Mouse (Mus musculus) hindbrain, embryonic 13.5 days (tissue): ENCODE results near the gene Trnp1. TPM values are rescaled to one million over a fixed set of nuclear protein-coding genes. Genes with fewer than 3 reads are reported as not detected.

Source experiments
- ATAC-seq: fragments of 200-750 bp; cut with Nextera tagmentation; 2 replicates; pipeline ENCODE4 v1.8.0; 2017; ENCODE audit warnings: moderate TSS enrichment; ENCODE audit not compliant: low FRiP score
- H3K27ac ChIP-seq: fragments of 300-500 bp; sonication (generic); 2 replicates; pipeline ENCODE4 v1.5.1; 2015; ENCODE audit warnings: inconsistent platforms, mild to moderate bottlenecking, moderate library complexity
- H3K27me3 ChIP-seq: fragments of 300-500 bp; sonication (generic); 2 replicates; pipeline ENCODE4 v1.6.1; 2015; ENCODE audit warnings: mild to moderate bottlenecking, inconsistent platforms
- H3K36me3 ChIP-seq: fragments of 300-500 bp; sonication (generic); 2 replicates; pipeline ENCODE4 v1.6.1; 2015; ENCODE audit warnings: mild to moderate bottlenecking, inconsistent platforms
- H3K4me1 ChIP-seq: fragments of 300-500 bp; sonication (generic); replicated peaks from 2 replicates; pipeline ENCODE4 v1.6.1; 2015; ENCODE audit warnings: inconsistent platforms
- H3K4me2 ChIP-seq: fragments of 300-500 bp; sonication (generic); 2 replicates; pipeline ENCODE4 v1.6.1; 2015; ENCODE audit warnings: inconsistent platforms, mild to moderate bottlenecking, moderate library complexity
- H3K4me3 ChIP-seq: fragments of 300-500 bp; sonication (generic); 2 replicates; pipeline ENCODE4 v1.5.1; 2015; ENCODE audit warnings: mild to moderate bottlenecking, inconsistent platforms
- H3K9ac ChIP-seq: fragments of 300-500 bp; sonication (generic); 2 replicates; pipeline ENCODE4 v1.6.1; 2015; ENCODE audit warnings: mild to moderate bottlenecking, inconsistent platforms
- H3K9me3 ChIP-seq: fragments of 300-500 bp; sonication (generic); 2 replicates; pipeline ENCODE4 v1.6.1; 2016; ENCODE audit warnings: inconsistent platforms
- WGBS: fragments of 180-500 bp; shearing (Covaris S2); methylation state at CpG from one replicate; pipeline ENCODE4 v1.1.7; 2015; 5-methylcytosine and 5-hydroxymethylcytosine counted together
- polyA plus RNA-seq: library from polyadenylated mRNA; unstranded; fragments of >200 nt; fragmentation: Nextera tagmentation; extraction: Ambion mirVana; gene quantifications from 2 replicates; pipeline ENCODE4 v1.2.1, GENCODE M21; 2015

Gene Trnp1
- polyA plus RNA-seq, 1 experiment from 2014 or later, result 3.9 TPM

DNA sequence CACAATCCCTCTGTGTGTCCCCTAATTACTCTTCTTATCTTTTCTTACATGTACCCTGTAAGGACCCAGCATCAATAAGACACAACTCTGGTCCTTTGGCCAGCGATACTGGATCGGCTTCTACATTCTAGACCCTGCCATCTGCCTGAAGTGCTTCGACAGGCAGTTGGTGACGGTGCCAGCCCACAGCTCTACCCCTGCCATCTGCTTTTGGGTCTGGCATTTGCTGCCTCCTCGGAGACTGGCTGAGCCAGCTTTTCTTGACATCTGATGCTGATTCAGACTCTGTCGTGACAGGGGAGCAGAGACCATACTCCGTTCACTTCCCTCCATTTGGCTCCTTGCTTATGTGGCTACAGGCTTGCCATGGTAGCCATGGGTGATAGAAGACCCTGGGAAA, 10.6 kb upstream of the Trnp1 start:
- H3K4me2 ChIP-seq, result no peak overlapping the region
- H3K27ac ChIP-seq, result no peak overlapping the region
- H3K4me3 ChIP-seq, result no peak overlapping the region
- ATAC-seq, result no peak
- 77% methylated on average over 7 of the region's 7 CpGs for WGBS
- H3K4me1 ChIP-seq, result no peaks in the 10 kb centered on the region
- H3K9ac ChIP-seq, result no peak overlapping the region
- H3K27me3 ChIP-seq, result peaks cover 39% of the 10 kb centered on the region
- H3K36me3 ChIP-seq, result no peaks in the 10 kb centered on the region
- no peaks in the 10 kb centered on the region for H3K9me3 ChIP-seq

DNA sequence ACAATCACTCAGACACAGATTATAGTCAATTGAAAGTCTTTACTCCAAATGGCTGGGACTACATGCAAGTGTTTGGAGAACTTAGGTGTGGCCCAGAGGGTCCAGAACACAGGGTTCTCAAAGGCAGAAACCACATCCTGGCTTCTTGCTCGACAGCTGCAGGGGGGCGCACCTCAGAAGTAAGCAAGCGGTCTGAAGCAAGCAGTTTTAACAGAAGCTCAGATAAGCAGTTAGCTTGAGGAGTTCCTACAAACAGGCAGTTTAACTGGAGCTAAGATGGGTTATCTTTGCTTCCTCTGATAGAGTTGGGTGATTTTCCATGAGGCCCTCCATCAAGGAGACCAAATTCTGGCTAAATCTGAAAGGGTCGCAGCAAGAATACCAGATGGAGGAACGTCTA, 8.2 kb upstream of the Trnp1 start:
- H3K4me2 ChIP-seq, result no peak overlapping the region
- H3K4me3 ChIP-seq, result no peak overlapping the region
- no peak for ATAC-seq
- no peaks in the 10 kb centered on the region for H3K36me3 ChIP-seq
- H3K9me3 ChIP-seq, result no peaks in the 10 kb centered on the region
- H3K9ac ChIP-seq, result no peak overlapping the region
- peaks cover 55% of the 10 kb centered on the region for H3K27me3 ChIP-seq
- H3K4me1 ChIP-seq, result no peaks in the 10 kb centered on the region
- H3K27ac ChIP-seq, result no peak overlapping the region
- WGBS, result 79% methylated on average over 5 of the region's 5 CpGs

DNA sequence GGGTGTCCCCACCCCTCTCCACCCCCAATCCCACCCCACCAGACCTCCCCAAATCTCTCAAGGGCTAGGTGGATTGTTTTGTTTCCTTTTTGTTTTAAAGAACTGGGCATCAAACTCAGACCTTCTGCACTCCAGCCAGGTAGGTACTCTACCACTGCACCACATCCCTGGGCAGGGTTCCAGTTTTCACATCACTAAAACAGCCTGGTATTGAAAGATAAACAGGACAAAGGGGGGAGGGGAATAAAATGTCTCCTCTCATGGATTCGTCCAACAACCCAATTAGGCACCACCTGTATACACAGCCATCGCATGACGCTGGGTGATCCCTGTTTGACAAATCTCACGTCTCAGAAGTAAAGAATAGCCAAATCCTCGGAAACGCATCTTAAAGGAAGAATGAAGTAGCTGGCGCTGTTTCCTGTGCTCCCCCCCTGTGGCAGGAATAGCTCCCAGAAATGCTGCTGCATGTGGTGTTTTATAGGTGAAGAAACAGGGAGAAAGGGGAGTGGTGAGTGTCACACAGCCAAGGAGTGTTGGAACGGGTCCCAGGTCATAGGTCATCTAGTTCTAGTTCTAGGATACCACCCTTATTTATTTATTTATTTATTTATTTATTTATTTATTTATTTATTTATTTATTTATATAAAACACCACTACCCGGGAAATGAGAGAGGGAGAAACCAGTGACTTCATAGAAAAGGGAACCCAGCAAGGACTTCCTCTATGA, 6.6 kb upstream of the Trnp1 start:
- ATAC-seq, result no peak
- 74% methylated on average over 9 of the region's 9 CpGs for WGBS
- no peak overlapping the region for H3K27ac ChIP-seq

DNA sequence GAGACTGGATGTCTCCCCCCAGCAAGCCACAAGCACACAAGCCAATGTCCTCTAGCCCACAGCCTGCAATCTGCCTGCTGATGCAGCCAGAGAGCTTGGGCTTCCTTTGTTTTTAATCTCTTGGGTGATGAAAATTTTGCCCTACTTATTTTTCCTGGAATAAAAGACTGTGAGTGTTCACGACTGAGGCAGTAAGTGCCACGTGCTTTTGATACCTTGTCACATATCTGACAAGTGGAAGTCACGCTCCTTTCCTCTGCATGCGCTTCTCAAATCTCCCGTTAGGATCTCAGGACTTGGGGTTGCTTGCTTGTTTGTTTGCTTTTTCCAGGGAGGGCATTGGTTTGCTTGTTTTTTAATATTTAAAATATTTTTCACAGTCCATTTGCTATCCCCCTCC, 6.0 kb upstream of the Trnp1 start:
- WGBS, result 61% methylated on average over 5 of the region's 5 CpGs
- ATAC-seq, result no peak
- Histone ChIP-seq H3K9me3 (no peaks in the 10 kb centered on the region), H3K4me2 (no peak overlapping the region), H3K9ac (no peak overlapping the region), H3K4me3 (no peak overlapping the region), H3K27me3 (peaks cover 78% of the 10 kb centered on the region), H3K27ac (no peak overlapping the region), H3K4me1 (peaks cover under 1% of the 10 kb centered on the region; the same call in 1 of the 2 replicates), H3K36me3 (no peaks in the 10 kb centered on the region)

More for the DNA sequence above, 6.6 kb upstream of the Trnp1 start:
- Histone ChIP-seq H3K36me3 (no peaks in the 10 kb centered on the region), H3K27me3 (peaks cover 72% of the 10 kb centered on the region), H3K4me3 (no peak overlapping the region), H3K9ac (no peak overlapping the region), H3K4me1 (no peaks in the 10 kb centered on the region), H3K9me3 (no peaks in the 10 kb centered on the region), H3K4me2 (no peak overlapping the region)

DNA sequence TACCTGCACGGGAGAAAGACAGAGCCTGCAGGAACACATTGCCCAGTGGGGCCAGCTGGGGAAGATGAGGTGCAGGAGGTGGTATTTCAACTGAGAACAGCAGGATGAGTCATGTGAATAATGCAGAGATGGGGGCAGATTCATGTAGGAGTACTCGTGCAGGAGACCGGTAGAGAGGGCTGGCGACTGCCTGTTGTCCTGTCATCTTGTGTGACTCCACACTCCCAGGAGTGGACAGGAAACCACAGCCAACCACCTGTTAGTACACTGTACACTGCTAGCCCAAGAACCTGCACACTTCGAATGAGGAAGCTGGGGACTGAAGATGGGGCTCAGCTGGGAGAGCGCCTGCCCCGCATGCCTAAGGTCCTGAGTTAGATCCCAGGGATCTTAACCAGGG, 3.2 kb upstream of the Trnp1 start:
- Histone ChIP-seq H3K27me3 (peaks cover 94% of the 10 kb centered on the region), H3K27ac (no peak overlapping the region), H3K9ac (no peak overlapping the region), H3K9me3 (no peaks in the 10 kb centered on the region), H3K4me2 (no peak overlapping the region), H3K4me1 (peaks cover 27% of the 10 kb centered on the region), H3K4me3 (no peak overlapping the region), H3K36me3 (no peaks in the 10 kb centered on the region)
- ATAC-seq, result no peak
- WGBS, result 70% methylated on average over 7 of the region's 7 CpGs

DNA sequence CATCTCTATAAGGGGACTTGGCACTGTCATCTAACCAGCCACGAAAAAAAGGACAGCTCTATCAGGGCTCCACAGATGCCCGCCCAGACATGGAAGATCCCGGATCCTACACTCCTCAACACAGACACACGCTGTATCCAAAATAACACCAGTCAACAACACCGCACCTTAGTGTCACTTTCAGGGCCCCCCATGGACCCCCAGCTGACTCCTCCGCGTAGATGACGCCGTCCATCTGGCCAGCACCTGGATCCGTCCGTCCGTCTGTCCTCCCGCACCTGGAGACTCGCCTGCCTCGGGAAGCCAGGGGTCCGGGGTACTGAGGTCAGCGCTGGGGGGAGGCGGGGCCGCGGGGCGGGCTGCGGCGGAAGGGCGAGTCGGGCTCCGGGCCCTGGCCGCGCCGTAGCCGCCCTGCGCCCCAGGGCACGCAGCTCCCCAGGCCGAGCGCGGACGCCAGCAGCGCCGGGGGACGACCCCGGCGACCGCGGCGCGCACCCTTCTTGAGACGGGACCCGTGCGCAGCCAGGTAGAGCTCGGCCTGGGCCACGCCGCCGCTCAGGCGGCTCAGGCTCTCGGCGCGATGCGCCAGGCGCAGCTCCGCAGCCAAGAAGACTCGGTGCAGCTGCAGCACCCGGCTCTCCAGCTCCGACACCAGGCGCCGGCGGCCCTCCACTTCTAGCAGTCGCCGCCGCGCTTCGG, 740 bp downstream of the Trnp1 start:
- peak overlapping the region; percentile 98 for H3K4me2 ChIP-seq
- H3K4me1 ChIP-seq, result peaks cover 32% of the 10 kb centered on the region
- no peaks in the 10 kb centered on the region for H3K9me3 ChIP-seq
- under 1% methylated on average over 68 of the region's 70 CpGs for WGBS
- peak overlapping the region; percentile 82 for H3K9ac ChIP-seq
- peak; percentile 69 for ATAC-seq
- H3K36me3 ChIP-seq, result no peaks in the 10 kb centered on the region
- H3K27me3 ChIP-seq, result peaks cover 93% of the 10 kb centered on the region
- H3K27ac ChIP-seq, result no peak overlapping the region; the same call in 1 of the 2 replicates
- peak overlapping the region; percentile 68 for H3K4me3 ChIP-seq

DNA sequence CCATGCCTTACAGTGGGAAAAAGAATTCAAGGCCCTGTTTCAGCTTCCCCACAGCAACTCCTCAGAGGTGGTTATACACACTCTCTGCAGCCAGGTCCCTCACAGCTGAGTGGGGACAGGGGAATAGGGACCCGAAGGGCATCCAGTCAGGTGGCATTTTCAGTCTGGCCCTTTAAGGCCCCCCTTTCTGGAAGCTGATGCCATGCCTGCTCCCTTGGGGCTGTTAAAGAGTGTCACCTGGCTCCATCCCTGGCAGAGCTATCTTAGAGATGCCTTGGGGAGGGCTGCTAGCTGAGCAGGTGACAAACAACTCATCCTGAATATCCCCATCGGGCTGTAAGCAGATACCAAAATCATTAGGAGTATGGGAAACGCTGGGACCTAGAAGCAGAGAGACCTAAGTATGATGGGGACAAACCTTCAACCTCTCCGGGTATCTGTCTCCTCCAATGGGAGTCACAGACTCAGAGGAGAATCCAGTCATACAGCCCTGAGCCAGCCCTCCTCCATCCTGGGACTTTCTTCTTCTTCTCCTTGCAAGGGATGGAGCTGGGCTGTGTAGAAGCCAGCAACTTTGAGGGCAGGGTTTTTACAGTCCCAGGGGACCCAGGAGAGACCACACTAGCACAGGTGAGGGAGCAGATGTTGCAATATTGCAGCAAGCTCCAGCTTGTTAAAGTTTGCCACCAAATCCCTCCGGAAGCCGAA, 1.5 kb downstream of the Trnp1 start:
- no peaks in the 10 kb centered on the region for H3K9me3 ChIP-seq
- peak overlapping the region; percentile 98 for H3K4me2 ChIP-seq
- peaks cover 32% of the 10 kb centered on the region for H3K4me1 ChIP-seq
- WGBS, result 26% methylated on average over 6 of the region's 6 CpGs
- H3K9ac ChIP-seq, result peak overlapping the region; percentile 82; the same call in 1 of the 2 replicates
- H3K27ac ChIP-seq, result no peak overlapping the region
- peak overlapping the region; percentile 68 for H3K4me3 ChIP-seq
- no peak for ATAC-seq
- H3K27me3 ChIP-seq, result peaks cover 86% of the 10 kb centered on the region
- H3K36me3 ChIP-seq, result no peaks in the 10 kb centered on the region

DNA sequence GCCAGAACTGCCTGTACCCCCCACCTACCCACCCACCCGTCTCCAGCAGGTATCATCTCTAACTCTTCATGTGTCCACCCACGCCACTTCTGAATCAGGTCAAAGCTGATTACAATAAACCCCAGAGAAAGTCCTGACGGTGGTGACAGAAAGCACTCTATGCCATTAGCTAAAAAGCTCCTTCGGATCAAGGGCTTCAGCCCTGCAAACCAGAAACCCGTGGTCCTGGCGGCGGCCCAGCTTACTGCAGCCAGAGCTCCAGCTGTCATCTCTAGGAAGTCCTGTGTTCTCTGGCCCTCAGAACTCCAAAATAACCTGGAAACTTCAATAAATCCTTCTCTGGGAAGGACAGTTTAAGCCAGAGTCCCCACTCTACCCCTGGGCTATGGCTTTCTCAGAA, 2.6 kb downstream of the Trnp1 start:
- 39% methylated on average over 7 of the region's 7 CpGs for WGBS
- no peaks in the 10 kb centered on the region for H3K9me3 ChIP-seq
- no peak for ATAC-seq
- peaks cover 74% of the 10 kb centered on the region for H3K27me3 ChIP-seq
- H3K36me3 ChIP-seq, result no peaks in the 10 kb centered on the region
- no peak overlapping the region for H3K4me3 ChIP-seq
- H3K27ac ChIP-seq, result no peak overlapping the region
- H3K4me2 ChIP-seq, result no peak overlapping the region
- no peak overlapping the region for H3K9ac ChIP-seq
- peaks cover 32% of the 10 kb centered on the region for H3K4me1 ChIP-seq

DNA sequence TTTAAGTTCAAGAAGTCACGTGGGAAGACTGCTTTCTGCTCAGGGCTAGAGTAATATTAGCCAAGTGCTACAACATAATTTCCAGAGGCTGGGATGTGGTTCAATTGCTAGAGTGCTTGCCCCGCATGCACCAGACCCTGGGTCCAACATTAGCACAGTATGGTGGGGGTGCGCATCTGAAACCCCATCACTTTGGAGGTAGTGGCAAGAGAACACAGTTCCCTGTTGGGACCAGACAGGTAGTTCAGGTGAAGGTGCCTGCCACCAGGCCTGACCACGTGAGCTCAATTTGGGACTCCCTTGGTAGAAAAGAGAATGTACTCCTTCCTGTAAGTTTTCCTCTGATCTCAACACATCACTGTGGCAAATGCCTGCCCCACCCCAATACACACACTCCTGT, 3.5 kb downstream of the Trnp1 start:
- WGBS, result 68% methylated on average over 4 of the region's 4 CpGs
- ATAC-seq, result no peak
- H3K4me3 ChIP-seq, result no peak overlapping the region
- H3K4me1 ChIP-seq, result peaks cover 32% of the 10 kb centered on the region
- H3K27ac ChIP-seq, result no peak overlapping the region
- no peaks in the 10 kb centered on the region for H3K36me3 ChIP-seq
- no peak overlapping the region for H3K9ac ChIP-seq
- H3K9me3 ChIP-seq, result no peaks in the 10 kb centered on the region
- peaks cover 66% of the 10 kb centered on the region for H3K27me3 ChIP-seq
- H3K4me2 ChIP-seq, result no peak overlapping the region

DNA sequence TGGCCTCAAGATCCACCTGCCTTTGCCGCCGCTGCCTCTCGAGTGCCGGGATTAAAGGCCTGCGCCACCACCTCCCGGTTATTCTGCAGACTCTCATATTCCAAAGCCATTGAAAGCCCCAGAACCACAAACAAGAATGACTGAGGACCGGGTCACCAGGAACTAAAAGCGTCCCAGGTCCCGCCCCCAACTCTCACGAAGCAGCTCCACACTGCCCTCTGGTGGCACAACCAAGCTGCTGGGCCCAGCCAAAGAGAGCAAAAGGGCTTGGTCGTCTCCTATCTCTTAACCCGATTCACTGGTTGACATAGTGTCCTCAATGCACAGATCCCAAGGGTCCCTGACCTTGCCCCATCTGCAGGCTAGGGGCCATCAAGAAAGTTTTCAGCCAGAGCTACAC, 3.9 kb downstream of the Trnp1 start:
- Histone ChIP-seq H3K9me3 (no peaks in the 10 kb centered on the region), H3K4me2 (peak overlapping the region; percentile 52), H3K27me3 (peaks cover 62% of the 10 kb centered on the region), H3K4me3 (peak overlapping the region; percentile 26), H3K27ac (no peak overlapping the region), H3K9ac (no peak overlapping the region), H3K4me1 (peaks cover 37% of the 10 kb centered on the region), H3K36me3 (no peaks in the 10 kb centered on the region)
- peak; percentile 37; the same call in 1 of the 2 replicates for ATAC-seq
- under 1% methylated on average over 12 of the region's 12 CpGs for WGBS

DNA sequence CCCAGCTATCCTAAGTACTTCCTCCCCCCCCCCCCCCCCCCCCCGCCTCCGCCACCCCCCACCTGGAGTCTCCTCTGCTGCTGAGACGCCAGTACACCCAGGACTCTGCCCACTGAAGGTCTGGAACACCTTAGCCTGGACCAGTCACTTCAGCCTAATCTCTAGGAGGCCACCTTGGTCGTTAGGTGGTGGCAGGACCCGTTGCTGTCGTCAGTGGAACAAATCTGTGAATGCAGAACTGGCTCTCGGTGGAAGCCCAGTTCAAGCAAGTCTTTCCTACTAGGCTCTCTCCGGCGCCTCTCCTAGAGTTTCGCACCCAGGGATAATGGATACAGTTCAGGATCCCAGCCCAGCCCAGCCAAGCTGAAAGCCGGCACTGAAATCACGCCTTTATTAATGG, 4.5 kb downstream of the Trnp1 start:
- Histone ChIP-seq H3K36me3 (no peaks in the 10 kb centered on the region), H3K27ac (no peak overlapping the region), H3K9ac (no peak overlapping the region), H3K27me3 (peaks cover 56% of the 10 kb centered on the region), H3K4me2 (peak overlapping the region; percentile 52), H3K9me3 (no peaks in the 10 kb centered on the region), H3K4me3 (peak overlapping the region; percentile 26), H3K4me1 (peaks cover 34% of the 10 kb centered on the region)
- no peak for ATAC-seq
- 25% methylated on average over 10 of the region's 12 CpGs for WGBS

DNA sequence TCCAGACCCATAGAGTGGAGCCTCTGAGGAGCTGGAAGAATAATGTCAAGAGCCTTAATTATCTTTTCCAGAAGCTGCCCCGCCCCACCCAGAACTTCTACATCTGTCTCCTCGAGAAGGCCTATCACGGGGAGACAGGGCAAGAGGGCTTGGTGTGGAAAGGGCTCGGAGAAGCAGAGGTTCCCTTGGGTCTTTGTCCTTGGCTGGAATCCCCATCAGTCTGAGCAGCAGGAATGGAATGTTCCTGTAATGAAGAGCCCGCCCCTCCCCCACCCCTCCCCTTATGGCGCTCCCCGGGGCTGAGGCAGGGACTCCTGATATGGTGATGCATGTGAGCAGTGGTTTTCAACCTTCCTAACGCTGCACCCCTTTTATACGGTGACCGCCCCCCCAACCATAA, 6.5 kb downstream of the Trnp1 start:
- H3K27me3 ChIP-seq, result peaks cover 35% of the 10 kb centered on the region
- no peaks in the 10 kb centered on the region for H3K9me3 ChIP-seq
- no peaks in the 10 kb centered on the region for H3K36me3 ChIP-seq
- peaks cover 15% of the 10 kb centered on the region for H3K4me1 ChIP-seq
- no peak for ATAC-seq
- no peak overlapping the region for H3K4me2 ChIP-seq
- no peak overlapping the region for H3K9ac ChIP-seq
- WGBS, result 49% methylated on average over 10 of the region's 10 CpGs
- H3K4me3 ChIP-seq, result no peak overlapping the region
- H3K27ac ChIP-seq, result no peak overlapping the region
